Mouse (Mus musculus): ENCODE measurements around the gene Gli2. TPM values are rescaled to one million over a fixed set of nuclear protein-coding genes. Genes with fewer than 3 reads are reported as not detected.

The Gli2 gene
- polyA plus RNA-seq, 1 experiment = not detected

- Histone ChIP-seq H3K4me1 (ENCODE audit: control insufficient read depth, insufficient read depth, low read length) (no peaks in the 10 kb centered on the region), H3K4me3 (ENCODE audit: insufficient read depth, low read length) (no peak overlapping the region), H3K27ac (ENCODE audit: insufficient read depth, low read depth, low read length) (no peak overlapping the region)
- TF ChIP-seq POLR2A (IDR thresholded peaks at IDR 0.05; ENCODE audit: borderline replicate concordance, low read depth, low read length) (no peak), CTCF (IDR thresholded peaks at IDR 0.05; ENCODE audit: low read depth, low read length) (no peak)
Measured at GRCm38 (mm10) chr1:119052631-119053177, 715 bp downstream of the Gli2 start.

- Histone ChIP-seq H3K4me3 (ENCODE audit: insufficient read depth, low read length) (no peak overlapping the region), H3K27ac (ENCODE audit: insufficient read depth, low read depth, low read length) (no peak overlapping the region), H3K4me1 (ENCODE audit: control insufficient read depth, insufficient read depth, low read length) (no peaks in the 10 kb centered on the region)
- TF ChIP-seq CTCF (IDR thresholded peaks at IDR 0.05; ENCODE audit: low read depth, low read length) = no peak
- no peak for TF ChIP-seq POLR2A (IDR thresholded peaks at IDR 0.05; ENCODE audit: borderline replicate concordance, low read depth, low read length)
Measured at GRCm38 (mm10) chr1:119051938-119052551, 1.4 kb downstream of the Gli2 start.

GRCm38 (mm10) chr1:119051192-119051937, 2.1 kb downstream of the Gli2 start:
- no peak for TF ChIP-seq CTCF (IDR thresholded peaks at IDR 0.05; ENCODE audit: low read depth, low read length)
- TF ChIP-seq POLR2A (IDR thresholded peaks at IDR 0.05; ENCODE audit: borderline replicate concordance, low read depth, low read length) = no peak
- Histone ChIP-seq H3K4me1 (ENCODE audit: control insufficient read depth, insufficient read depth, low read length) (no peaks in the 10 kb centered on the region), H3K4me3 (ENCODE audit: insufficient read depth, low read length) (no peak overlapping the region), H3K27ac (ENCODE audit: insufficient read depth, low read depth, low read length) (no peak overlapping the region)

GRCm38 (mm10) chr1:119049812-119050615, 3.4 kb downstream of the Gli2 start:
- H3K4me3 ChIP-seq (ENCODE audit: insufficient read depth, low read length) = no peak overlapping the region
- no peak for TF ChIP-seq CTCF (IDR thresholded peaks at IDR 0.05; ENCODE audit: low read depth, low read length)
- TF ChIP-seq POLR2A (IDR thresholded peaks at IDR 0.05; ENCODE audit: borderline replicate concordance, low read depth, low read length) = no peak

GRCm38 (mm10) chr1:119048988-119049387, 4.4 kb downstream of the Gli2 start:
- TF ChIP-seq POLR2A (IDR thresholded peaks at IDR 0.05; ENCODE audit: borderline replicate concordance, low read depth, low read length) (no peak), CTCF (IDR thresholded peaks at IDR 0.05; ENCODE audit: low read depth, low read length) (no peak)

More at GRCm38 (mm10) chr1:119049812-119050615, 3.4 kb downstream of the Gli2 start:
- Histone ChIP-seq H3K27ac (ENCODE audit: insufficient read depth, low read depth, low read length) (no peak overlapping the region), H3K4me1 (ENCODE audit: control insufficient read depth, insufficient read depth, low read length) (no peaks in the 10 kb centered on the region)

GRCm38 (mm10) chr1:119048547-119048946, 4.9 kb downstream of the Gli2 start:
- H3K4me3 ChIP-seq (ENCODE audit: insufficient read depth, low read length) = no peak overlapping the region
- TF ChIP-seq POLR2A (IDR thresholded peaks at IDR 0.05; ENCODE audit: borderline replicate concordance, low read depth, low read length) = no peak
- TF ChIP-seq CTCF (IDR thresholded peaks at IDR 0.05; ENCODE audit: low read depth, low read length) = no peak
- H3K4me1 ChIP-seq (ENCODE audit: control insufficient read depth, insufficient read depth, low read length) = no peaks in the 10 kb centered on the region
- no peak overlapping the region for H3K27ac ChIP-seq (ENCODE audit: insufficient read depth, low read depth, low read length)

More at GRCm38 (mm10) chr1:119048988-119049387, 4.4 kb downstream of the Gli2 start:
- H3K27ac ChIP-seq (ENCODE audit: insufficient read depth, low read depth, low read length) = no peak overlapping the region
- no peaks in the 10 kb centered on the region for H3K4me1 ChIP-seq (ENCODE audit: control insufficient read depth, insufficient read depth, low read length)
- no peak overlapping the region for H3K4me3 ChIP-seq (ENCODE audit: insufficient read depth, low read length)

- Histone ChIP-seq H3K4me3 (ENCODE audit: insufficient read depth, low read length) (0 out of 2 replicates have a peak overlapping the region, but pooled peaks have one; percentile 15), H3K4me1 (ENCODE audit: control insufficient read depth, insufficient read depth, low read length) (no peaks in the 10 kb centered on the region), H3K27ac (ENCODE audit: insufficient read depth, low read depth, low read length) (no peak overlapping the region)
- TF ChIP-seq POLR2A (IDR thresholded peaks at IDR 0.05; ENCODE audit: borderline replicate concordance, low read depth, low read length) (no peak), CTCF (IDR thresholded peaks at IDR 0.05; ENCODE audit: low read depth, low read length) (no peak)
Measured at GRCm38 (mm10) chr1:119047462-119048371, 5.7 kb downstream of the Gli2 start.

GRCm38 (mm10) chr1:119038436-119038835, 15.0 kb downstream of the Gli2 start:
- TF ChIP-seq POLR2A (IDR thresholded peaks at IDR 0.05; ENCODE audit: borderline replicate concordance, low read depth, low read length) (no peak), CTCF (IDR thresholded peaks at IDR 0.05; ENCODE audit: low read depth, low read length) (no peak)
- H3K4me1 ChIP-seq (ENCODE audit: control insufficient read depth, insufficient read depth, low read length) = no peaks in the 10 kb centered on the region
- H3K4me3 ChIP-seq (ENCODE audit: insufficient read depth, low read length) = no peak overlapping the region
- H3K27ac ChIP-seq (ENCODE audit: insufficient read depth, low read depth, low read length) = no peak overlapping the region

- Histone ChIP-seq H3K27ac (ENCODE audit: insufficient read depth, low read depth, low read length) (no peak overlapping the region), H3K4me3 (ENCODE audit: insufficient read depth, low read length) (no peak overlapping the region), H3K4me1 (ENCODE audit: control insufficient read depth, insufficient read depth, low read length) (no peaks in the 10 kb centered on the region)
- TF ChIP-seq POLR2A (IDR thresholded peaks at IDR 0.05; ENCODE audit: borderline replicate concordance, low read depth, low read length) (no peak), CTCF (IDR thresholded peaks at IDR 0.05; ENCODE audit: low read depth, low read length) (no peak)
Measured at GRCm38 (mm10) chr1:119035931-119036330, 17.5 kb downstream of the Gli2 start.
